Mouse (Mus musculus) E14TG2a.4 (cell line): ENCODE results near the gene Isoc2b.
A peak's percentile ranks its signal among the peaks of the same experiment; 100 is the strongest.

Source experiments
- CTCF ChIP-seq: conservative IDR thresholded peaks from 2 replicates; pipeline ENCODE4 v1.5.1; 2014; ENCODE audit warnings: low read length
- NANOG ChIP-seq: IDR thresholded peaks from 2 replicates; pipeline ENCODE4 v1.6.1; 2014; ENCODE audit warnings: borderline replicate concordance, low read length, mixed read lengths

DNA sequence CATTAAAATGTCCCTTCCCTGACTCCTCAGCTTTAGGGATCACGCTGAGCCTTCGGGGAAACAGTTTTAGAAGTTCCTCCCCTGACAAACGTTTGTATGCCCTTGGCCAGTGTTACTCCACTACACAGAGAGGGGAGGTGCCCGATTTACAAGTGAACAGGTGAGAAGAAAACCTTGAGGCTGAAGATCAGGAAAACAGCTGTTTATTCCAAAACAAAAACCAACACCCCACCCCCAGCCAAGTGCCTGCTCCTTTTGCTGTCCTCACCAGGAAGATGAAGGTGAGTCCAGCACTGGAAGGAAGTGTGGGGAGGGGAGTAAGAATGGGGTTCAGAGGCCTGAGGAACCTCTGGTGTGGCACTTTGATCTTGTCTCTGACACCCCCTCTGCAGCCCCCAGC lies 44.7 kb downstream of the Isoc2b start:
- no peak for TF ChIP-seq CTCF
- peak; percentile 21; the same call in 1 of the 2 replicates for TF ChIP-seq NANOG
